Mouse (Mus musculus): ENCODE measurements around the gene Crtc2.
A peak's percentile ranks its signal among the peaks of the same experiment; 100 is the strongest.
"Not testable (repeated sequence)": the region's sequence is repeated elsewhere in the genome, so short reads cannot be mapped to it uniquely, and the experiment has no call there.

The Crtc2 gene

DNA sequence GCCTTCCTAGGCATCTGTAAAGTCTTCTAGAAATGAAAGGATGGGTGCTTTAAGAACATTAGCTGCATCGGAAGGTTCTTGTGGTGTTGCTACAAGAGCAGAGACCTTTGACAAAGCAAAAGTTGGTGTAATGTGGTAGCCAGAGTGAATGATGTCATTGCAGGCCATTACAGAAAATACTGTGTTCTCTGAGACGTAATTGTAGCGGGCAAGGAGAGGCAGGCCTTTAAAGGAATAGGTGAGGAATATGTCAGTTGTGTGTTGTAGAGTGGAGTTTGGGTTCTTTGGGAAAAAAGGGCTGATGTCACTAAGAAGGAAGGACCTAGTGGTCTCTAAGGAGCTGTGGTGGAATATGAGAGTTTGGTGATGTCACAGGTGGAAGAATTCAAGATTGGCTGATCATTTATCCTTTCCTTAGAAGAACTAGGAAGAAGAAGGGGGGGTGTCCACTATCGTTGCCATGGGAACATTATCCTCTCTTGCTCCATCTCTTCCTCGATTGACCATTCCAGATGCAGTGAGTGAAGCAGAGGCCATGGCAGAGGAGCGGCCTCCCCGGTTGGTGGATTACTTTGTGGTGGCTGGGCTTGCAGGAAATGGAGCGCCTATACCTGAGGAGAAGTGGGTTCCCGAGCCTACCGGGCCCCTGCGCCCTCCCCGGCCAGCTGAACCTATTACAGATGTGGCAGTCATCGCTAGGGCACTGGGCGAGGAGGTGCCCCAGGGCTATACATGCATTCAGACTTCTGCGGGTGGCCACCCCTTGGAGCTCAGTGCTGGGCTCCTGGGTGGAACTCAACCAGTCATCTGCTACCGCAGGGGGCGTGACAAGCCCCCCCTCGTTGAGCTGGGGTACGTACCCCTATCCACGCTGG, 13.2 kb downstream of the Crtc2 start:
- no peak for DNase-seq

DNA sequence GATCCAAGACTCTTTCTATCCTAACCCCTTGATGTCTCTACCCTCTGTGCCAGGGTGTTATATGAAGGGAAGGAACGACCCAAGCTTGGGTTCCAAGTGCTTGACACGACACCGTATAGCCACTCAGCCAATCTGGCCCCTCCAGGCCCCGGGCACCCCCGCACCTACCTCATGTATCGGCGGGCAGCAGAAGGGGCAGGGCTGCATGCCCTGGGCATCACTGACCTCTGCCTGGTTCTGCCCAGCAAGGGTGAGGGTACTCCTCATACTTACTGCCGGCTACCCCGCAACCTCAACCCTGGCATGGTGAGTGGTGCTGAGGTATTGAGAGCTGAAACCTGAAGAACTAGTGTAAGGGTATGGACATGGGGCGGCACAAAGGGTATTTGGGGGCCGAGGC, 14.2 kb downstream of the Crtc2 start:
- no peak for DNase-seq

DNA sequence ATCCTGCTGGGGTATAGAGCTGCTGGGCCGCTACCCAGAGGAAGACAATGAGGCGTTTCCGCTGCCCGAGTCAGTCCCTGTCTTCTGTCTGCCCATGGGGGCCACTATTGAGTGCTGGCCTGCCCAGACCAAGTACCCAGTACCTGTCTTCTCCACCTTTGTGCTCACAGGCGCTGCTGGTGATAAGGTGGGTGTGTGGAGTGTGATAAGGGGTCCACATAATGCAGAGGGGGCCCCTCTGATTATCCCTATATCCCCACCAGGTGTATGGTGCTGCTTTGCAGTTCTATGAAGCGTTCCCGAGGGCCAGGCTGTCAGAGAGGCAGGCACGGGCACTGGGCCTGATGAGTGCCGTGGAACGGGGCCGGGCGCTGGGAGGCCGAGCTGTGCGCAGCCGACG, 15.0 kb downstream of the Crtc2 start:
- no peak for DNase-seq

DNA sequence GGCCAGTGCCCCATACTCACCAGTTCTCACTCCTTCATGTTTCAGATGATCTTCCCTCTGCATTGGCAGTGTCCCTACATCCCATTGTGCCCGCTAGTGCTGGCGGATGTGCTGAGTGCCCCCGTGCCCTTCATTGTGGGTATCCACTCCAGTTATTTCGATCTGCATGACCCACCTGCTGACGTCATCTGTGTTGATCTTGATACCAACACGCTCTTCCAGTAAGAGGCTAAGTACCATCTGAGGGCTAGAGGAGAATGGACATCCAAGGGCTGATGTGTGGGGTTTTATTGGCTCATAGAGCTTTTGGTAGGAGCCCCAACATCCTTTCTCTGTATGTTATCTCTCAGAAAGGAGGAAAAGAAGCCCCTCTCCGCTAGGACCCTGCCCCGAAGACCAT, 16.8 kb downstream of the Crtc2 start:
- no peak for DNase-seq

DNA sequence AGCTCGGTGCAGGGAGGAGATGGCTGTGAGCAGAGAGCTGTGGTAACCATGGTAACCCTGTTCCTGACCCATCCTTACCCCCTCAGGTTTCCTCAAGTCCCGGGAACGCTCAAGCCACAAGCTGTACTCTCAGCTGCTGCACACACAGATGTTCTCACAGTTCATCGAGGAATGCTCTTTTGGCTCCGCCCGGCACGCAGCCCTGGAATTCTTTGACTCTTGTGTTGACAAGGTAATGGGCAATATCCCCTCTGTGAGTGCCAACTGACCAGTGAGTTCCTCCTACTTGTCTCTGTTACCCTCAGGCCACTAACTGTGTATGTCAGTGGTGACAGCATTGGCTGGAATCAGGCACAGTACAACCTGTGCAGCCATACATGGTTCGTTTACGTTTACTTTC, 18.2 kb downstream of the Crtc2 start:
- no peak for DNase-seq

DNA sequence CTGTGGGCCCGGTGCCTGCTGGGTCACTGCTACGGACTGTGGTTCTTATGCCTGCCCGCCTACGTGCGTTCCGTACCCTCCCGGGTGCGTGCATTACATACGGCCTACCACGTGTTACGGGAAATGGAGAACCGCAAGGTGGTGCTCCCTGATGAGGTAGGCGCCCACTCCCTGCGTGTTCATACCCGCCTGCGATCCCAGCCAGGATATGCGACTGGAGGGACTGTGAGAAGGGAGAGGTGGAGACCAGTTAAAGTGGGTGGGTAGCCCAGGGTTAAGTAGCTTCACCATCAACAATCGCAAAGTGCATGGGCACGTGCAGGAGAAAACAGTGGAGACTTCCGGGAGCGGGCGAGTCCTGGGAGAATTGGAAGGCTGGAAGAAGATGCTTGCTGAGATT, 19.9 kb downstream of the Crtc2 start:
- DNase-seq = no peak

DNA sequence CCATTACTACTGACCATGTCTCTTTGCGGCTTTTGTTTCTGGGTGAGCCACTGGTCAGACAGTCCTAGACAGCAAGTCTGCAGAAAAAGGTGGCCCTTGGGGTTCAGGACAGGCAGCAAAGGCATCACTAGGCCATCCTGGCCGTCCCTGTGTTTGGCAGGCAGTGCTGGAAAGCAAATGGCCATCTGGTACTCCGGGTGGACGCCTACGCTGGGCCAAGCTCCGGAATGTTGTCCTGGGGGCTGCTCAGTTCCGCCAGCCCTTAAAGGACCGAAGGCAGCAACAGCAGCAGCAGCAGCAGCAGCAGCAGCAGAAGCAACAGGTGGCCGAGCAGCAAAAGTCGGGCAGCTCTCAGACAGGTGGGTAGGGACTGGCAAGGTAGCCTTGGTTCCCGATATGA, 21.3 kb downstream of the Crtc2 start:
- DNase-seq = no peak

DNA sequence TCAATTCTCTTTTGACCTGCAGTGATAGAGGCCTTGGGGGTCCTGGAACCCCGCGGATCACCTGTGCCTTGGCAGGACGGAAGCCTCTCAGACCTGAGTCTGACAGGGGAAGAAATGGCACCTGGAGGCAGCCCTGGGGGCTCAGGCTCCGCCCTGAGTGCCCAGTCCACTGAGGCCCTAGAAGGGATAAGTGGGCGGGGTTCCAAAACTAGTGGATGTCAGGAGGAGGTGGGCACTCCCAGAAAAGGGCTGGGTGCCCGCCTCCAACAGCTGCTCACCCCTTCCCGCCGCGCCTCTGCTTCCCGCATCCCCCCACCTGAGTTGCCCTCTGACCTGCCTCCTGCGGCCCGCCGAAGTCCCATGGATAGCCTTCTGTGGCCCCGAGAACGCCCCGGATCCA, 22.9 kb downstream of the Crtc2 start:
- no peak for DNase-seq

DNA sequence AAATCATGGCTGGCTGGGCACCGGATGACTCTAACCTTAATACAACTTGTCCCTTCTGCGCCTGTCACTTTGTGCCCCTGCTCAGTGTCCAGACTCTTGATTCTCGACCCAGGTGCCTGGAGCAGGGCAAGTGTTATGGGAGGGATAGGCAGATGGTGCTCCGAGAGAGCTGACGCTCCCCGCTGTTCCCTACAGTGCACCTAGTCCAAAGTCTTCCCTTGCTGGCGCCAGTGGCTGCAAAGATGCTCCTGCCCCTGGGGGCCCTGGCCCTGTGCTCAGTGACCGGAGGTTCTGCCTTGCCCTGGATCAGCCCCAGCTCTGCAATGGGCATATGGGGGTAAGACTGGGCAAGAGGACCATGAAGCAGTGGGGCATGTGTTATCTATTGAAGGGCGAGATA, 23.8 kb downstream of the Crtc2 start:
- DNase-seq = no peak

DNA sequence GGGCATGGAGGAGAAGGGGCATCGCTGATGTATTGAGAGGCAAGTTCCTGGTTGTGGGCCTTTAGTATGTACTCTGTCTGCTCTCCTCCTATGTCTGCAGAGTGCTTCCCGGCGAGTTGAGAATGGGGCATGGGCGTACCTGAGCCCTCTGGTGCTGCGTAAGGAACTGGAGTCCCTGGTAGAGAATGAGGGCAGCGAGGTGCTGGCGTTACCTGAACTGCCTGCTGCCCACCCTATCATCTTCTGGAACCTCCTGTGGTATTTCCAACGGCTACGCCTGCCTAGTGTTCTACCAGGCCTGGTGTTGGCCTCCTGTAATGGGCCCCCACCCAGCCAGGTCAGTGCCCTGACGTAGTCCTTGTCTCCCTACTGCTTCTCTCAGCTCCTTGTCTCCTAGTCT, 24.2 kb downstream of the Crtc2 start:
- no peak for DNase-seq

DNA sequence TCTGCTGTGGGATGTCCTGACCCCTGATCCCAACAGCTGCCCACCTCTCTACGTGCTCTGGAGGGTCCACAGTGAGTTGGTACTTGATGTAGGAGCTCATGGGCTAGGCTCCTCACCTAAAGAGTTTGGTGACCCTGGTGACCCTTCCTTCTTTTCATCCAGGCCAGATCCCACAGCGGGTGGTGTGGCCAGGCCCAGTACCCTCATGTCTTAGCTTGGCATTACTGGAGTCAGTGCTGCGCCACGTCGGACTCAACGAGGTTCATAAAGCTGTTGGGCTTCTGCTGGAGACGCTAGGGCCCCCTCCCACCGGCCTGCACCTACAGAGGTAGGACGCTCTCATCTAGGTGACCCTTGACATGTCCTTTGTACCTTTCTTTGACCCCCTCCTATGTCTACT, 25.3 kb downstream of the Crtc2 start:
- DNase-seq = no peak

DNA sequence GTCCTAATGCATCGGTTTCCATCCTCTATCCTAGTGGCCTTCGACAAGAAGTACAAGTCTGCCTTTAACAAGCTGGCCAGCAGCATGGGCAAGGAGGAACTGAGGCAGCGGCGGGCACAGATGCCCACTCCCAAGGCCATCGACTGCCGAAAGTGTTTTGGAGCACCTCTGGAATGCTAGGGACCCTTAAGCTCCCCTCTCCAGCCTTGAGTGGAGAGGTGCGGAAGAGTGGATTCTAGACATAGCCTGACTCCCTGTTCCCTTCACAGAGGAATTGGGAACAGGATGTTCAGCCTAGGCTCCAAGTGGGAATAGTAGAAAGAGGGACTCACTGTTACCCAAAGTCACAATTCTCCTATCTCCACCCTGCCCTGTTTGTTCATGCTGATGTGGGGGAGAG, 25.8 kb downstream of the Crtc2 start:
- DNase-seq = no peak

DNA sequence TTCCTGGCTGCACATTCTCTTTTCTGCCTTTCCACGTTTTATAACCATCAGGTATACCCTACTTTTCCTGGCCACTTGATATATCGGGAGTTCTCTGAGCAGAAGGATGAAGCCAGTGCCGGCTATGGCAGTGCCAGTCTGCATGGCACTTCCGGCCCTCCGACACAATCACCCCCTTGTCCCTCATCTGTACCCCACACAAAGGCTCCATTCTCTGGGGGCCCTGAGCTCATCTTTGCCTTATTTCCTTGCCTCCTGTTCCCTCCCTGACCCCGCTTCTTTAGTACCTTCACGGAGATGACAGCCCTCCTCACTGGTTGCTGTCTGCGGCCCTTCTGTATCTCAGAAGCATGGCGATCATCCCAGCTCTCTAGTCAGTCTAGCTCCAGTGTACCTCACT, 26.7 kb downstream of the Crtc2 start:
- no peak for DNase-seq

DNA sequence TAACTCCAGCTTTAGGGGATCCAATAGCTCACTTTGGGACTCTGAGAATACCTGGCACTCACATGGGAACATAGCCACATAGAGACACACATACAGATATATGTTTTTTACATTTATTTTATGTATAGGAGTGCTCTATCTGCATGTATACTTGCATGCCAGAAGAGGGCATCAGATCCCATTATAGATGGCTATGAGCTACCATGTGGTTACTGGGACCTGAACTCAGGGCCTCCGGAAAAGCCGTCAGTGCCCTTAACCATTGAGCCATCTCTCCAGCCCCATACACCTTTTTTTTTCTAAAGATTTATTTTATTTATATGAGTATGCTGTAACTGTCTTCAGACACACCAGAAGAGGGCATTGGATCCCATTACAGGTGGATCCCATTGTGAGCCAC, 30.2 kb downstream of the Crtc2 start:
- no peak for DNase-seq

DNA sequence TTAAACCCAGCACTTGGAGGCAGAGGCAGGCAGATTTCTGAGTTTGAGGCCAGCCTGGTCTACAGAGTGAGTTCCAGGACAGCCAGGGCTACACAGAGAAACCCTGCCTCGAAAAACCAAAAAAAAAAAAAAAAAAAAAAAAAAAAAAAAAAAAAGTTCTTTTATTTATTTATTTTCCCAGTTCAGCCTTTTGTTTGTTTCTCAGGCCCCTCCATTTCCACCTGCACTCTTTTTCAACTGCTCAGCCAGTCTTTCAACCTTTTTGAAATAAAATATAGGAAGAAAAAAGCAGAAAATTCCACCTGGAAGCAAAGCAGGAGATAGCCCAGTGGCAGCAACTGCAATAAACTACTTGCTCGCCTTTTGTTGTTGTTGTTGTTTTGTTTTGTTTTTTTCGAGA, 35.4 kb downstream of the Crtc2 start:
- not testable (repeated sequence) for DNase-seq

DNA sequence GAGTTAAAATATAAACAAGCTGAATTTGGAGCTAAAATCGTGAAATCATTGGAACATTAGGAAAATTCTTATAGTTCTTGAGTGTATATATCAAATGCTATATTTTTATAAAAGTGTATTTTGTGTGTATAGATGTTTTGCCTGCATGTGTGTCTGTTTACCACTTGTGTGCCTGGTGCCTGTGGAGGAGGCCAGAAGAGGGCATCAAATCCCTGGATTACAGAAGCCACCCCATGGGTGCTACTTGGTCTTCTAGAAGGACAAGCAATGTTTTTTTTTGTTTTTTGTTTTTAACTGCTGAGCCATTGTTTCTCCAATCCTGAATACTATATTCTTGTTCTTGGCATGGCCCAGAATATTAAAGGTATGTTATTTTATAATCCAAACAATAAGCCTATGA, 36.6 kb downstream of the Crtc2 start:
- DNase-seq = no peak

DNA sequence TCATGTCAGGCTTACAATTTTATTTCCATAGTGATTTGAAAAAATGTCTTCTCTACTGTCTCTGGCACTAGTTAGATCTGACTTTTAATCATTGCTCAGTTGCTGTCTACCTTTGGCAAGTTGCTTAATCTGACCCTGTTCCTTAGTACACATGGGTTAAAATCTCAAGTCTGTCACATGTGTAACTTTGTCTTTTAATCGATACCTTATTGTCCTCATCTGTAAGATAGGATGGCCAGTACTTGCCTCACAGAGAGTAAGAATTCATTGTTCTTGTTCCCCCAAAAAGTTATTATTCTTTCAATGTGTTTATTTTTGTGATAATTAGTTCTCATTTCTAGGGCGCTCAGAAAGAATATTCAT, 38.0 kb downstream of the Crtc2 start:
- no peak for DNase-seq

DNA sequence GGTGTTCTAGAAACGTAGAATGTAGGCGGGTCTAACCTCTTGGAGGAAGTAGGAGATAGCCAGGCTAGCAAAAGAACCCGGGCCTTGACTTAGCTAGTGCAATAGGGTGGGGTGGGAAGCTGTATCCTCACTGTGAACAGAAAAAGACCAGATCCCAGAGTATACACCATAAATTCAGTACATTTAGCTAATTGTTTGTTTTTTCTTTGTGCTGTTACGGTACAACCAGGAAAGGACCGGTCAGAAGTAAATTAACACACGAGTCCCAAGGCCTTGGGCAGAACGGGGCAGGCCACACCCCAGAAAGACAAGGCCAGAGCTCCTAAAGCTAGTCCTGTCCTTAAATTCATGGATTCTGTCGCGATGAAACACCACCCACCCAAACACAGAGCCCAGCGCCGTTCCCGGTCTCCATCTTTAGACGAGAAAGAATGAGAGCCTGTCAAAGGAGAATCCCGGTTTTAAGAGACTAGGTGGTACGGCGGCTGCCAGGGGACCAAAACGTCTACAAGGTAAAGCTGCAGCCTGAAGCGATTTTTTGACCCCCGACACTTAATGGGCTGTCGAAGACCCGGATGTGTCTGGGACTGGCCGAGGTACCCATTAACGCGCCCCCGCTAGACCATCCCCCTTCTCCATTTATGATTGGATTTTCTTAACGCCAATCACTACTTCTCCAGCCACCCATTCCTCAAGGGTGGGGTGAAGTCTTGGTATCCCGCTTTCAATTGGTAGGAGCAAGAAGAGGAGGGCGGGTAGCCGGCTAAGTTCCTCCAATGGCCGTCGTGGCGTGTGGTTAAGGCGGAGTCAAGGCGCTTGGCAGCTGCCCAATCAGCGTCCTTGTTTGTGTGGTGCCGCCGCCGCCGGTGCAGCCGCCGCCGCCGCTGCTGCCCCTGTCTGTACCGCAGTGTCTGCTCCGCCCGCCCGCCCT, 38.6 kb downstream of the Crtc2 start, which contains the start of gene Gatad2b:
Gene Gatad2b, plus strand, starts transcription at position 834 of the 931 bp plus-strand sequence.
- DNase-seq = peak; percentile 91 to 95

DNA sequence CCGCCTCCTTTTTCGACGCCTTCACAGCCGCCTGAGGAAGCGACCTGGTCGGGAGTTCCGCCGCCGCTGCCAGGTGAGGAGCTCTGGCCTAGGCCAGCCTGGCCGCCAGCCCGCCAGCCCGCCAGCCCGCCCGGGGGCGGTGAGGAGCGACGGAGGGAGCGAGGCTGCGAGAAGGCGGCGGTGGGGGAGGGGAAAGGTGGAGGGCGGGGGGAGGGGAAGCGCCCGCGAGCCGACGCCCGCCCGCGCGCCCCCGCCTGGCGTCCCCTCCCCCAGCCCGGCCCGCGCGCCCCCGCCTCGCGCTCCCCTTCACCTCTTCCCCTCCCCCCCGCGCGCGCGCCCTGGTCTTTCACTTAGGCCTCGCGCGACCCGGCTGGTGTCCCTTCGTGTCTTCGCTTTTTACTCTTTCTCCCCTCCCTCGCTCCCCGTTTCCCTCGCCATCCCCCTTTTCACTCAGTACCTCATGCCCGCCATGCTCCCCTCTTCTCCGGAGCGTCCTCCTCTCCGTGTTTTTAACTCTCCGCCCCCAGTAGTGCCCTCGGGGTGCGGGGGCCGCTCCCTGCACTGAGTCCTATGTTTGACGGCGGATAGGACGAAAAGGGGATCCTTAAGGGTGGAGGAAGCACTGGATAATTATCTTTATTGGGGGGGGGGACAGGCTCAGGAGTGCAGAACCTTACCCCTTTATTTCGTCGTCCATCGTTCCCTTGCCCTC, 39.5 kb downstream of the Crtc2 start:
- peak; percentile 52 to 62 for DNase-seq

DNA sequence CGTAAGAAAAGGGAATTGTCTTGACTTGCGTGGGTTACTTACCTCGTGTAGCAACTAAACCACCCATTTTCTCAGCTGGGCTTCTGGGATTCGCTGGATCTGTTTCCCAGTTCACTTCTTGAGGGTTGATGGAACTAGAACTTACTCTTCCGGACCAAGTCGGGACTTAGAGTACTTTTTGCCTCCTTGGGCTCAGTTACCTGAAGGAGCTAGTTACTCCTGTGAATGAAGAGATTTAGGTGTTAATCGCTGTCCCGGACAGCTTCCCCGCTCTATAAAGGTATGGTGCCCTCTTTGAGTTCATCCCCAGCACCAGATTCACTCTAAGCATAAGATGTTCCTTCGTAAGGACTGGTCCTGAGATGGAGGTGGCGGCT, 40.1 kb downstream of the Crtc2 start:
- DNase-seq = no peak

DNA sequence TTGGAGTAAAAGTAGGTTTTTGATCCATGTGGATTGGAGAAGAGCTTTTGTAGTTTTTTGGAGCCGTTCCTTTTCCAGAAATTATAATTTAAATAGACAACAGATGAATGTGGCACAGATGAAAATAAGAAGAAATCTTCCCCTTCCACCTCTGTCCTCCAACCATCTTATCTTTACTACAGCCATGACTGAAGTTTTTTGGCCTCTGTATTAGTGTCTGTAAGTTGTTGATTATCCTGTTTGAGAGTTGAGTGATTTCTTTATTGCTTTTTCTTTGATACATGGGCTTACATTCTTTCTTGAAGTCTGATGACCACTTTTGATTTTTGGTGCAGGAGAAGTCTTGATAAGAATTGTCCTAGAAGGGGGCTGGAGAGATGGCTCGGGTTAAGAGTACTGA, 40.7 kb downstream of the Crtc2 start:
- DNase-seq = no peak

DNA sequence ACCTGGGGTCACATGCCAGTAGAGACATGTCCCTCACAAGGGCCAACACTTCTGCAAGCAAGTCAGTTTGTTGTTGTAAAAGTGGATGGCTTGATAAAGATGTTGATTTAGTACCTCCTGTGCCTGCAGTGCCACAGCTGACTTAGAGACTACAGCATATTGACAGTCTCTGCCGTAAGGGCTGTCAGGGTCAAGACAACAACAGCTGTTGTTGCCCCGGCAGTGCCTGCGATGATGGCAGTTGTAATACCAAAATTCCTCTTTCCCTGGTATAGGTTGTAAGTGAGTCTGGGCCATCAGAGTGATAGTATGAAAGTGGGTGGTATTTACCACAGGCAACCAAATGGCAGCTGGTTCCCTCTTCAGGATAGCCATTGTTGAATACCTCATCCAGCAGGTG, 51.8 kb downstream of the Crtc2 start:
- DNase-seq = no peak

DNA sequence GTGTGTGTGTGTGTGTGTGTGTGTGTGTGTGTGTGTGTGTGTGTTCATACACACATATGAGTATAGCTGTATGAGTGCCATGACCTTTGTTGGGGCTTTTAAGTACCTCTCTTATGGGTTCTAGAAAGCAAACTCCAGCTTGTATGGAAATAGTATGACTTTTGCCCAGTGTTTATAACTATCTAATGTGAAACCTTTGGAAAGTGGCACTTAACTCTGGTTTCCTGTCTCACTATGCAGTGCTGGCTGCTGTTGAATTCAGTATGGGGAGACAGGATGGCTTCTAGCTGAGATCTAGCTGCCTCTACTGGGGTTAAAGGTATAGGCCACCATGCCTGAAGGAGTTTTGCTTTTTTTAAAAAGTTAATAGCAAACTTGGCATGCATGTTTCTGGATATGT, 55.6 kb downstream of the Crtc2 start:
- no peak for DNase-seq

Measured in spleen, adult 18-20 months (tissue).